Mouse (Mus musculus): ENCODE results near the gene Prkd2.

The Prkd2 gene

GRCm38 (mm10) chr7:16917447-16917846 is 74.7 kb downstream of the Prkd2 start:
- in situ Hi-C loops (cut with MboI): no loop called here

DNA sequence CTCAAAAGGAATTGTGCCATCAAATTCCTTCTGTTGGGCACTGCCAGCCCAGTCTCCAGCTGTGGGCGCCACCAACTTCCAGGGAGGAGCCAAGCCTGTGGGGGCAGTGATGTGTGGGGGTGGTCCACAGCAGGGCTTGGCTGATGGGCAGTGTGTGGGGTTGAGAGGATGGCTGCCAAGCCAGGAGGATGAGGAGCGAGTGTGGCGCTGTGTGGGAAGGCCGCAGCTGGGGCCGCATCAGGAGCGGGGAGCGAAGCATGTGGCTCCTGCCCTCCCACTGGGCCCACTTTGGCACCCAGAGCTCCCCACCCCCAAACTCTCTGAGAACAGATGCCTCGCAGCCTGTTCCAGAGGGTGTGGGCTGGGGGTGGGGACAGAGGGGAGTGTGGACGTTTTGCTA is 75.3 kb downstream of the Prkd2 start:
- in situ Hi-C loops (cut with MboI): no loop called here

DNA sequence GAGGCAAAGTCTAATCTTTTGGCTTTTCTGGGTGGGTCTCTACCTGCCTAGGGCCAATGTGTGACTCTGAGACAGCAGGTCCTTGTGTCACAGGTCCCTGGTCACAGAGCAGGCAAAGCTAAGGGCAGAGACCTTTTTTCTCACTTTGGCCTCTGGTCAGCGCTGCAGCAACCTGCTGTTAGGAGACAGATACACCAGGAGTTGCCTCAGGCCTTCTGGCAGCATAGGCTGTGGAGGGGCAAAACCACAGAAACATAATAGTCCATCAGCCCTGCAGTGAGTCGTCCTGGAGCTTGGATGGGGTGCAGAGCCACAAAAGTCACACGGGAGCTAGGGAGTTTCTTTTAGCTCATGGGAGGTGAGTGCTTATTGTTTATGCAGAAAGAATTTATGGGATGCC is 76.0 kb downstream of the Prkd2 start:
- in situ Hi-C loops (cut with MboI): no loop called here

DNA sequence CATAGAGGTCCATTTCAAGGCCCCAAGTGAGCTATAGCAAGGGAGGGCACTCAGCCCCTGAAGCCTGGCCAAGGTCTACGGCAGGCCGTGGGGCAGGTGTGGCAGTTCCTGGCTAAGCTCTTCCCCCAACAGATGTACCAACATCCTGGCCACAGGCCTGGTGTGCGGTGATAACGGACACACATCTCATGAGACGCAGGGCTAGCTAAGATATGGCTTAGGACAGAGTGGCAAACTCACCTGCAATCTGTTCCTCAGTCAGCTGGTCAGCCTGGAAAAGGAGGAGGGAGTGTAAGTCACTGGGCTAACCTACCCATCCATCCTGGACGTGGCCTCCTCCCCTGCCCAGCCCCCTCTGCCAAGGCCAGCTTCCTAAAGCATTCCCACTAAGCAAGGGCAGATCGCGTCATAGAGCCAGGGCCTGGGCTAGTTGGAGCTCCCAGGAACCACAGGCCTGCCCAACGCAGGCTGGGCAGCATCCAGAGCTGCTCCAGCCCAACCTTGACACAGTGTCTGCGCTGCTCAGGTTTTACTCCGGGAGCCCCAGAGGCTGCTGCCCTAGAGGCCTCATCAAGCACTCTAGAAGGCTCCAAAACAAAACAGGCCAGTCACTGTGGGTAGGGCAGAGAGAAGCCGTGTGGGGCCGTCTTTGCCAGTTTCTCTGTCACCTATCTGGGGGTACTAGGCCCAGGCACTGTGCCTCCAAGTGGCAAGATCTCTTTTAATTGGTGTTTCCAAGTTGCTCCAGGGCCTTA is 76.9 kb downstream of the Prkd2 start:
- in situ Hi-C loops (cut with MboI): no loop called here

Data from mature B cell (primary cell).